Mouse (Mus musculus) ovary, postnatal 14 days (tissue): ENCODE data around the gene Igsf9.

Experiments used
- DNase-seq: peaks from one replicate; pipeline ENCODE4 v3.0.0; 2022; ENCODE audit warnings: low spot score

Gene Igsf9

DNA sequence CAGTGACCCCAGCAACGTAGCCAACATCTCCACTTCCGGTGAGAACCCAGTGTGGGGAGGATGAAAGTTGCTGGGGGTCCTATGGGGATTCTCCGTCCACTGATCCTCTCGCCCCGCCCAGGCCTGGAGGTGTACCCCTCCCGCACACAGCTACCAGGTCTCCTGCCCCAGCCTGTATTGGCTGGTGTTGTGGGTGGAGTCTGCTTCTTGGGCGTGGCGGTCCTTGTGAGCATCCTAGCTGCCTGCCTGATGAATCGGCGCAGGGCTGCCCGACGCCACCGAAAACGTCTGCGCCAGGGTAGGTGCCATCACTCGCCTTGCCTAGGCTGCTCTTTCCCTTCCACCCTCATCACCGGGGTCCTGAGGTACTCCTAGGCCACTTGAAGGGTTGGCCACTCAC lies 14.4 kb downstream of the Igsf9 start:
- DNase-seq = no peak

GRCm38 (mm10) chr1:172497428-172497827 lies 15.8 kb downstream of the Igsf9 start:
- DNase-seq = no peak

DNA sequence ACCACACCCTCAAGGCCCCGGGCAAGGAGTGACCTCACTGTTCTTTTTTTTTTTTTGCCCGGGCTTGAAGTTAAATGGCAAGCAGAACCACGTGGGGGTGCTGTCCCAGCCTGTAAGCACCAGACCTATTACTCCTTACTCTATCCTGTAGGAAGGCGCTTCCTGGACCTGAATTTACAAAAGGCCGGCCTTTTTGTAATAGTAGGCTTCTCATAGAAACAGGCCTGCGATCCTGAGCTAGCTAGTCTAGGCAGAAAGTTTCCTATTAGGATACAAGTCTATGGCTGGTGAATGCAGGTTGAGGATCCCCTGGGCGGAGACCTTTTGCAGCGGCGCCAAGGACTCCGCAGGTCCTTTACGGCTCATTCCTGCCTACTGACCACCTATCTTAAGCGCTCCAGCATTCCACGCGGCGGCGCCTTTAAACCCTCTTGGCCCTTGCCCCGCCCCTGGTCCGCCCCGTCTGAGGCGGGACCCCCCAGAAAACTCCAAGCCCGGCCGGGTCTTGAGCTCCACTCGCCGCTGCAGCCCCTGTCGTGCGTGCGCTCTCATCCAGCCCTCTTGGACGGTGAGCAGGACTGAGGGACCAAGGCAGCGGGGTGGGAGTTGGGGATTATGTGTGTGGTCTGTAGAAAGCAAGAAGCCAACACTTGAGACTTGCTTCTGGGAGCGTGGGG lies 18.3 kb downstream of the Igsf9 start, which contains the start of gene Tagln2:
Gene Tagln2 (plus strand): TSS at position 283 of the 677 bp plus-strand sequence.
- DNase-seq = peak; percentile 74

DNA sequence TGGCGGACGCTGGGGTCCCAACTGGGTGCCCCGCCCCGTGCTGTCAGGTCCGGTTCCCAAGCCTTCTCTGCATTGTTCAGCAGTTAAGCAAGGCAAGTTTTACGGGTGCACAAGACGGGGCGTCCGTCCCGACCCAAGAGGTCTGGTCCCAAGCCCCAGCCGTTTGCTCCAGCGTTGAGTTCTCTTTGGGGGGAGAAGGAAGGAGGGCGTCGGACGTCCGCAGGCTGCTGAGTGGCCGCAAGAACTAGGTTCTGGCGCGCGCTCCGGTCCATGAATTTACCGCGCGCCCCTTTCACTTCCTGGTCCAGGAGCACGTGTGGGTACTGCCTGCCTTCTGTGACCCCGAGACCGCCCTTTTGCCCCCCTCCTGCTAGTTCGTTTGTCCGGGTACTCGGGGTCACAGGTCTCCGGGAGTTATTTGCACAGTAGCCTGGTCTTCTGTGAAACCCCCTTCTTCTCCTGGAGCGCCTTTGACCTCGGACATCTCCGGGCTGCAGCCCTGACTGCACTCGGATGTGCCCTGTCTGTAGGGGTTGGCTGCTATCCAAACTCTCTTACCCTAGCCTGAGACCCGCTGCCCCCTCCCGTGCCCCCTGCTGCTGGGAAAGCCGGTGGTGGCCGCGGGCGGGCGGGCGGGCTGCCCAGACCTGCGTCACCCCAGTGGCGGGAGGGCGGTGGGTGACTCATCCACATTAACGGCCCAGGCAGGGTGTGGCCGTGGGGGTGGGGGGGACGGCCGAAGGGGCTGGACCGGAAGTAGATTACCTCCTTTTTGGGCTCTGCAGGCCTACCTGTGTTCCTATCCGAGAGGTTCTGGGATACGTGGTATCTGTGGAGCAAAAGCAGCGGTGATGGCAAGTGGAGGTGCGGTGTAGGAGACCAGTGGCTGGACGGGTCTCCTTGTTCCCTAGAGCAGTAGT lies 19.1 kb downstream of the Igsf9 start:
- no peak for DNase-seq

- DNase-seq = no peak
Observed at GRCm38 (mm10) chr1:172501371-172502144, 20.0 kb downstream of the Igsf9 start.

- no peak for DNase-seq
Observed at GRCm38 (mm10) chr1:172502145-172503110, 20.8 kb downstream of the Igsf9 start.

DNA sequence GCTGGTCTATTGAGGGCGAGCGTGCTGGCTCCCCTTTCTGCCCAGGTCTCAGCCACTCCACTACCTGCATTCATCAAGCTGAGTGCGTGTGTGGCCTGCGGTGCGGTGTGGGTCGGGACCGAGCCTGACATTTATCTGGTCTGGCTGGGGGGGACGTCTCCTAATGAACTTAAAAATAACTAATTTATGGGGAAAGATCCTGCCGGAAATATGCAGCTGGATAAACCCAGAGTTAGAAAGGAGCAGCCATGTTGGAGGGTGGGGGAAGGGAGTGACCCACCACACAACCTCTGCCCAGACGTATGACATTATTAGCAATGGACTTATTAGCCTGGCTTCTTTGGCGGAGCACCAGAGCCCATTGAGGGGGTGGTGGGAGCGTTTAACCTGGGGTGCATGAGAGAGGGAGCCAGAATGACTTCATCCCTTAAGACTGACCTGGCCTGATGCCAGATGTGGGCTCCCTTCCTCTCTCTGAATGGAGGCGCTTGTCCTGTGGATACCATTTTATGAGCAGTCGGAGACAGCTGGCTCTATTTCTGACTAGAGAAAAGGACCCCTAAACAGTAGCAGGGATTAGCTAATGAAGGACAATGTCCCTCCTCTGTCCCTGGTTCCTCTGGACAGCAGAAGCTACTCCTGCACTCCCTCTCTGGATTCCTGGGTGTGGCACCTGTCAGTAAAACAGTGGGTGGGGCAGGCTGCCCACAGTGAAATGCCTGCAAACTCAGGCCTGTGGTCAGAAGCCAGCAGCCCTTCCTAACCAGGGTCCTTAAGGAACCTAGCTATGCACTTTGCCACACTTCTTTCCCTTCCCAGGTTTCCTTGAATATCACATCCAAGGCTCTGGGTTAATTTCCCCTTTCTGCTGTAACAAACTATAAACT lies 21.8 kb downstream of the Igsf9 start:
- DNase-seq = no peak

GRCm38 (mm10) chr1:172504756-172505155 lies 23.2 kb downstream of the Igsf9 start:
- DNase-seq = no peak

GRCm38 (mm10) chr1:172507001-172507400 lies 25.4 kb downstream of the Igsf9 start:
- no peak for DNase-seq

DNA sequence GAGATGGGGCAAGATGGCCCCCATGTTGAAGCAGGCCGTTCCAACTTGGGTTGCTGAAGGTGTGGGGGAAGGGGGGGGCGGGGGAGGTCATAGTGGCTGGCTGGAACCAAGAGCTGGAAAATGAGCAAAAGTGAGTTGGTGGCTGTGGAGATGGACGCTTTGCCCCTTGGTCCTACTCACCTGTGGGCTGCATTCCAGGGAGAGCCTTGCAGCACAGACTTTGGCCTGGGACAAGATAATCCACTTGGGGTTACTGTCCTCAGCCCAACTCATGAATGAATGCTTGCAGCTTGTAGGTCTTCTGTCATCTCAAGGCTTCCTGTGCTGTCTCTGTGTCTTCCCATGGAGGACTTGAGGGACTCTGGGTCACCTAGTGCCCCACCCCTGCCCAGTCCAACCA lies 26.1 kb downstream of the Igsf9 start:
- DNase-seq = no peak

DNA sequence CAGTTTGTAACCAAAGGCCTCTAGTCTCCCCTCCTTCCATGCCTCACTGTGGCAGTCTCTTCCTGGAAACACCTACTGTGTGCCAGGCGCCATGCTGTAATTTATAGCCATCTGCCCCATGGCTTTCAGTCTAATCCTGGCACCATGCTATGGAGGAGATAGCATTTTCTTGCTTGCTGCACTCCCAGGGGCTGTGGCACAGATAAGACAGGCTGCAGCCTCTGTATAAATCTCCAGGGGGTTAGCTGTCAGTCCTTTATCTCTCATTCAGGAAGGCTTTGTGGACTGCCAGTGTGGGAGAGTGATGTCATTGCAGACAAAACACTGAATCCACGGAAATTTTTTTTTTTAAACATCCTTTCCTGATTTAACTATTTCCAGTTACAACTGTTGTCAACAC lies 26.6 kb downstream of the Igsf9 start:
- no peak for DNase-seq

DNA sequence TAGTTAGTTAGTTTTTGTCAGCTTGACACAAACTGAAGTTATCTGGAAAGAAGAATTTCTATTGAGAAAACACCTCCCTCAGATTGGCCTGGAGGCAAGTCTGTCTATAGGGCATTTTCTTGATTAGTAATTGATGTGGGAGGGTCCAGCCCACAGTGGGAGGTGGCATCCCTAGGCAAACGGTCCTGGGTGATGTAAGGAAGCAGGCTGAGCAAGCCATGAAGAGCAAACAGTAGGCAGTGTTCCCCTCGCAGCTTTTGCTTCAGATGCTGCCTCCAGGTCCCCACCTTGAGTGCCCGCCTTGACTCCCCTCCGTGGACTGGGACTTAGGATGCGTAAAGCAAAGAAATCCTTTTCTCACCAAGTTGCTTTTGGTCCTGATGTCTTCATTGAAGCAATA lies 27.6 kb downstream of the Igsf9 start:
- no peak for DNase-seq

GRCm38 (mm10) chr1:172509983-172510382 lies 28.4 kb downstream of the Igsf9 start:
- no peak for DNase-seq

DNA sequence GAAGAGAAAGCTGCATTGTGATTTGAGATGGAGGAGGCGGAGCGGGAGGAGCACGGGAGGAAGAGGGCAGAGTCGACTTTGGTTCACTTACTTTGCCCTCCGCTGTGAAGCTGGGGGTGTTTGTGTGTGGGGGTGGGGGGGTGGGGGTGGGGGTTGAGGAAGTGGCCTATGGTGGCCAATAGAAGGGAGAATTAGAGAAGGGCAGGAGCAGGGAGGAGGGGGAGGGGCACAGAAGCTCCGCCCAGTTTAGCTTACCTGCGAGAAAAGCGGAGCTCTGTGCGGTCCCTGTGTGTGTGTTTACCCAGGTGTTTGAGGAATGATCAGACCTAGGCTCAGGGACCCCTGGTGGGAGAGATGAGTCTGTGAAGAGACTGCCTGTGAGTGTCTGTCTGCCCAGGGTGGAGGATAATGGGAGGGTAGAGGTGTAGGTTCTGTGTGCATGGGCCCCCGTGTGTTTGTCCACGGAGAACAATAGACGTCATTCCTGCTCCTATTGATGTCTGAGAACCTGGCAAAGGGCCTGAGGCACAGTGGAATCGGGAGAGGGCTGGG lies 28.9 kb downstream of the Igsf9 start:
- no peak for DNase-seq

DNA sequence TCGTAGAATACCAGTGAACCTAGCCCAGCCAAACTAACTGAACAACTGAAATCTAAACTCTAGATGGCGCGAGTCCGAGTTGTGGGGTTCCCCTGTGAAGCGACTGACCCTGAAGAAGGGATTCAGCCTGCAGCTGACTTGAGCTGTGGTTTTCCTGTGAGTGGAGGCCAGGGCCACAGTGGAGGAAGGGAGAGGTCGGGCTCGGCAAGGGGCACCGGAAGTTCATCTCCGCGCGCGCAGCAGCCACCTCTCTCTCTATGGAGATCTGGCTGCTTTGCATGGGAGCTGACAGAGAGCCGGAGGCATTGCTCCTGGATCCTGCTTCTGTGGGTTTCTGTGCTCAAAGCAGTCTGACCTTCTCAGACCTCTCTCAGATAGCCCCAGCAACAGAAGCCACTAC lies 31.4 kb downstream of the Igsf9 start:
- DNase-seq = no peak

GRCm38 (mm10) chr1:172513525-172514212 lies 32.1 kb downstream of the Igsf9 start:
- DNase-seq = no peak

- DNase-seq = no peak
Observed at GRCm38 (mm10) chr1:172514213-172514529, 32.6 kb downstream of the Igsf9 start.

- DNase-seq = no peak
Observed at GRCm38 (mm10) chr1:172514551-172515268, 33.1 kb downstream of the Igsf9 start.

GRCm38 (mm10) chr1:172515396-172515795 lies 33.8 kb downstream of the Igsf9 start:
- no peak for DNase-seq
